Mouse (Mus musculus): ENCODE measurements around the gene Dcun1d1.

Dcun1d1 gene

DNA sequence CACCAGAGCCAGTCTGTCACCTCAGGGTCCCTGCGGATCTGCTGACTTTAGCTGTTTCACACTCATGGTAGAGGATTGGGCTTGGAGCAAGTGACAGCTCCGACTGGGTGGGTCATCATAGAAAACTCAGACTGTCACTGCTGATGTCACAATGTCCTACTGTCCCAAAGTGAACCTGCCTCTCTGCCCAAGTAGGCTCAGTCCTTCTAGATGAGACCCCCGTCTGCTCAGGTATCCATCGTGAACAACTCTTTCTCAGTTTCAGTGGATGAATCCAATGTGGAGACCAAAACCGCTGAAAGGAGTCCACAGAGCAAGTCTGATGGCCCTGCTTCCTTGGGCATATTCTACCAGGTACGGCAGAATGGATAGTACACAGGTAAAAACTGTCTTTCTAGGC lies at the start of gene Dcun1d1:
Dcun1d1 (minus strand) TSS at position 101 of the 400 bp plus-strand sequence.
- DNase-seq, result no peak

DNA sequence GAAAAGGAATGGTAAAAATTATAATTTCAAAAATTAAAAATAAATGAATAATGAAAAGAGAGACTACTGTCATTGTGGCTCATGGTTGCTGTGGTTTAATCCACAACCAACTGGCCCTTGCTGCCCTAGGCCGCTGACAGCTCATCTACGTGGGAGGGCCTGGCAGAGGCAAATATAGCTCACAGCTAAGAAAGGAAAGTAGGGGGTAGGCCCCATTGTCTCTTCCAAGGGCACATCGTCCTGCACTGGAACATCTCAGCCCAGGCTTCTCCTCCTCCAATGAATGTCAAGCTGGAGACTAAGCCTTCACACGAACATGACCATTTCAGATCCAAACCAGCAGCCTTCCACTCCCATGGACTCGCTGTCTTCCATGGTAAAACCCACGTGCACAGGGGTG lies 49.0 kb upstream of the Dcun1d1 start:
- no peak for DNase-seq

DNA sequence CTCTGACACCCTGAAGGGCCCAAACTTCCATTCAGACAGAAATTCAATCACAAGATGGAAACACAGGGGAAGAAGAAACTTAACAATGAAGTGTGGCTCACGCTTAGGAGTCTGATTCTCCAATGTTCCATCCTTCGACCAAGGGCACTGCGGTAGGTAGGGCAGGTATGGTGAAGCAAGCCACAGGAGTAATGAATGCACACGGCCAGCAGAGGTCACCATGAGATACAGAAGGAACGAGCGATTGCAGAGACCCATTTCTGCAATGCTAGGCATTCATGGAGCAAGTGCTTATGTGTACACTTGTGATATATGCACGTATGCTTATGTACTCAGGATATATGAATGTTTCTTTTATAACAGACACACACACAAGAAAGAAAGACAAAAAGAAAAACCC lies 36.3 kb upstream of the Dcun1d1 start:
- peak; percentile 54 to 62 for DNase-seq

DNA sequence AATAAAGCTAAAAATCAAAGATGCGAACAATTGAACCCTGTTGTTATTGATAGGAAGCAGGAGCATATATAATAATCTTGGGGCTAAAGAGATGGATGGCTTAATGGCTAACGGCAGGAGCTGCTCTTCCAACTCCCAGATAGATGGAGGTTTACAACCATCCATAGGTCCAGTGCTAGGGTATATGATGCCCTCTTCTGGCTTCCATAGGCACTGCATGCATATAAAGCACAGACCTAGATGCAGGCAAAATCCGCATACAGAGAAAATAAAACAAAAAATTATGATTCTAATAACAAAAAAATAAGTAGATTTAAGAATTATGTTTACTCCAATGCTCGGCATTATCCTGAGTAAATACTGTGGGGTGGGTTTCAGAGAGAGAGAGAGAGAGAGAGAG lies 35.7 kb upstream of the Dcun1d1 start:
- DNase-seq, result peak; percentile 36 to 41

DNA sequence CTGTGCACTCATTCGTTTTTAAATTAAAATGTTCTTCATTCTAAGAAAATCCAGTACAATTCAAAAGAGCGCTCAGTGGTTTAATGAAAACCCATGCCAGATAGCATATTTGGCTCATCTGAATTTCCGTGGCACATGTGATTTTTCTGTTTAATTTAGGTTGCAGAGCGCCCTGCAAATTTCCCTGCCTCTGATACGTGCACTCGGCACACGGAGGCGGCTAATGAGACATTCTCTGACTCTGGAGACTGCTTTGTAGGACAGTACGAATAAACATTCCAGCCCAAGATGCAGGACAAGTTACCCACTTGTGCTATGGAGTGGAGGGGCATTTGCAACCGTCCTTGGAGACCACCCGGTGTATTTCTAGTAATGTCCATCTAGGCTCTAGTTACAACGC lies 33.9 kb upstream of the Dcun1d1 start:
- DNase-seq, result no peak

DNA sequence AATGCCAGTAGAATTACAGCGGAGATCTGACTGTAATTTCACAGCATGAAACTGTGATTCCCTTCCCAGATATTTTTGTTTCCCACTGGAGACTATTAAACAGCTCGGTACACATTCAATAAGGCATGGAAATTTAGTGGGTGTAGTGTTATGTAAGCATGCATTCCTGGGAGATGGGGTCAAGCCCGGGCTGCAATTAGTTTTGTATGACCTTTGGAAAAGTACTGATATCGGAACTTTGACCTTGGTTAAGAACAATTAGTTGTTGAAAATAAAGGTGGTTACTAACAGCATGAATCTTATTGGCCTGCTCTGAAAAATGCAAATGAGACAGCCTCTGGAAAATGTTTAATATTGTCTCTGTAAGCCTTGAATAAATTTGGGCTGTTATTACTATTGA lies 33.2 kb upstream of the Dcun1d1 start:
- DNase-seq, result no peak

DNA sequence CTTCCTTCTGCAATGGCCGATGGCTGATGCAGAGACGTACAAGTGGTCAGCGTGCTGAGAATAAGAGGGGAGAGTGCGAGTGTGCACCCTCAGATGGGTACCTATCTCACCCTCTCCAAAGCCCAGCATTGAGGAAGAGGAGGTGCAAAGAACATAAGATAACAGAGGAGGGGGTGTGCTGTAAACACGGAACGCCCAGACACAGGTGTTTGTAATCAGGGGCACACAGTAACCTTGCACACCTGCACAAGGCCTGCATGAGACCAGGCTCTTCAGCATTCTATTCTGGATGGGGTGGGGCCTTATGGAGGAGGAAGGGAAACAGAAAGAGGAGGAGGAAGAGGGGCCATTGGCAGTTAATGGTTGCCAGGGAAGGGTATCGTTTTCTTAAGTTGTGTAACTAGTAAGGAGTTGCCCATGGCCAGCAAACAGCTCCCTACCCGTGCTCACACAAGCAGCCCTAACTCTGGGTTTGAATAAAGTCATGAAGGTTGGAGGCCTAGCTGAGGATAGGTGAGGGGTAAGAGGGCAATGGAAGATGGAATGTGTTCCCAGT lies 30.2 kb upstream of the Dcun1d1 start:
- DNase-seq, result no peak

DNA sequence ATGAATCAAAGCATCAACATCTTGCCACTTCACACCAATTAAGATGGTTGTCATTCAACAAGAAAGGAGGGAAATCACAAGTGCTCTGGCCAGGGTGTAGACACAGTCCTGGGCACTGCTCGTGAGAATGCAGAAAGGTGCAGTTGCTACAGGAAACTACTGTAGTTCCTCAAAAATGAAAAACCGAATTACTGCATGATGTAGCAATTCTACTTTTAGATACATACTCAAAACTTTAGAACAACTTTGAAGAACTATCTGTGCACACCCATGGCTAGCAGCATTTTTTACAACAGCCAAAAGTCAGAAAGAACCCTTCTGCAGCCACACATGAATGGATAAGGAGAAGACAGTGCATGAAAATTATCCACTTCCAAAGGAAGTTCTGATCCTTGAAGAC lies 29.2 kb upstream of the Dcun1d1 start:
- no peak for DNase-seq

DNA sequence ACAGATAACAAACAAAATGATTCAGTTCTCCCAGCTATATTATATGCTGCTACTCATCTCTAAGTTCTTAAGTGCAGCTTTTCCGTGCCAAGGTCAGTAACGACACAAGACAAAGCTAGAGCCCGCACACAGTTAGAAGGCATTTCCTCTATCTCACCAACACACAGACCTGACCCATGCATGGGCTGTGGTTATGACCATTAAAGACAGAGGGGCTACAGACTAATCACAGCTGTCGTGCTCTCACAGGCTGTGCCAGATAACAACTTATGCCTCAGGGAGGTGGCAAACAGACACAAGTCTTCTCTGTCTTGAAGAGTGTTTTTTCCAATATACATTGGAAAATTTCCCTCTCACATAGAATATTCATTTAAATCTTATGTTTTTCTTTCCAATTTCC lies 27.7 kb upstream of the Dcun1d1 start:
- no peak for DNase-seq

DNA sequence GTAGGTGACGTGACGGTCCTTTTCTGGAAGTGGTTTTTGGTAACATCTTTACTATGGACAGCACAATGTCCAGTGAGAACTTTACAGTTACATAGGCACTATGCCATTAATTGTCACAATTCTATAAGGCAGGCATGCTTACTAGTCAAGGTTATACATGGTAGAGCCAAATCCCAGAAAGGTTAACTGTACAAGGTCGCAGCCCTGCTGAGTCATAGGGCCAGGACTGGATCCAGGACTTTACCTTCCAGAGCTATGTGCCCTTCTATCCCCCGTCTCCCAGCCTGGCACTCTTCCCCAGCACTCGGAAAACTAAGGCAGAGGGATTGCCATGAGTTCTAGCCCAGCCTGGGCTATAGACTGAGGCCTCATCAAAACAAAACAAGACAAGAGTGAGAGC lies 26.7 kb upstream of the Dcun1d1 start:
- no peak for DNase-seq

DNA sequence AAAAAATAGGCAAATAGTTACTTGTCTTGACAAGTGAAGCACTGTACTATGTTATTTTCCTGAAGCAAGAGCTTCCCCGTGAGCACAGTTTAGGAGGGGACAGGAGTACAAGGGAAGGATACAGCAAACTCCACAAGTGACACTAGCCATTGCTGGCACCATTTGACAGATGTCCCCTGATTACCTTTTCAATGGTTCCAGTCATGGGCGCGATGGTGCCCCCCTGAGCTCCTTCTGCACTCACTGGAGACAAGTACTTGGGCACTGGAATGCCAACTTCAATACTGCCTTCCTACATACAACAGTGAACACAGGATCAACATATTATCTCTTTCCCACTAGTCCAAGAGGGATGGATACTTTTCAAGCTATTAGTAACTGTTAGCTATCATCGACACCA lies 26.2 kb upstream of the Dcun1d1 start:
- no peak for DNase-seq

DNA sequence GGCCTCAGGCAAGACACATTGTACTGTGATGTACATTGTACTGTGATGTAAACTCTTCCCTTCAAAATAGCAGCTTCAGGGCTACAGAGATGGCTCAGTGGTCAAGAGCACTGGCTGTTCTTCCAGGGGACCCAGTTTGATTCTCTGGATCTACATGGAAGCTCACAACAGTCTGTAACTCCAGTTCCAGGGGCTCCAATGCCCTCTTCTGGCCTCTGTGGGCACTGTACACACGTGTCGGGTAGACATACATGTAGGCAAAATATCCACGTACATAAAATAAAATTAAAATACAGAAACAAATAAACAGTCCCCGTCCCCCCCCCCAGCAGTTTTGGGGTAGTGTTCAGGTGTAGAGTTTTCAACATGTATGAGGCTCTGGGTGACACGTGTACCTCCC lies 25.7 kb upstream of the Dcun1d1 start:
- peak in 1 of 2 experiments; percentile 6 for DNase-seq

DNA sequence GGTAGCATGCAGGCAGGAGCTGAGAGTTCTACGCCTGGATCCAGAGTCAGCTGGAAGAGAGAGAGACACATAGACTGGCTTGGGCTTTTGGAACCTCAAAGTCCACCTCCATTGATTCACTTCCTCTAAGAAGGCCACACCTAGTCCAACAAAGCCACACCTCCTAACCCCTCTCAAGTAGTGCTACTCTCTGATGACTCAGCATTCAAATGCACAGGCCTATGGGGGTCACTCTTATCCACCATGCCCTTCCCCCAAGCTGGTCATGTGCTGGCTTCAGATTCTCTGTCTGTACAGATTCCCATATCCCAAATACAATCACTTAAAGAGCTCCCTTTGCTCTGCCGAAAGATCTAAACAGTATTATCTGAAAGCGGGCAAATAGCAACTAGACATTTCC lies 20.0 kb upstream of the Dcun1d1 start:
- no peak for DNase-seq

DNA sequence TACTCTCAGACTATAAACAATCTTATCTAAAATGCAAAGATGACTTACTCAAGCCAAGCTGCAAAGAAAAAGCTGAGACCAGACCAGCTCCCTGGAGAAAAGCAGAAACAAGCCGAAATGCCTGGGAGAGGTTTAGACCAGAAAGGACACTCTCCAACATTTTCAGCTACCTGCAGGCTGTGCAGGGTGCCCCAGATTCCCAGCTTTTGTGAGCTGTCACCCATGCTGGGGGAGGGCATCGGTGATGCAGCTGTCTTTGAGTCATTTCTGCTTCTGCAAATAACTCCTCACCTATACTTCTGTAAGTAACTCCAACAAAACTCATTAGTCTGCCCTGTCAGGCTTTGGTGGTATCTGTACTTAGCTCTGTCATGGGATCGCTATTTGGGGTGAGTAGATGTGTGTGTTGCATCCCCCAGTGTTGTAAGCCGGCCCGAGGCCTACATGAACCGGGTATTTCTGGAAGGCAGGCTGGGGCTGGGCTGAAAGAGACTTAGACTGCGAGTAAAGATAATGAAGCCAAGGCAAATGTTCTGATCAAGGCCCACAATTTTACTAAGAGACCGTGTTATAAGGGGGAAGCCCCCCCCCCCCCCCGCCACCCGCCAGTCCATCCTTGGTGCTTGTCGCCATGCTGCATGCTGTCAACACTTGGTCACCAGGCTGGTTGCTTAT lies 17.8 kb upstream of the Dcun1d1 start:
- no peak for DNase-seq

DNA sequence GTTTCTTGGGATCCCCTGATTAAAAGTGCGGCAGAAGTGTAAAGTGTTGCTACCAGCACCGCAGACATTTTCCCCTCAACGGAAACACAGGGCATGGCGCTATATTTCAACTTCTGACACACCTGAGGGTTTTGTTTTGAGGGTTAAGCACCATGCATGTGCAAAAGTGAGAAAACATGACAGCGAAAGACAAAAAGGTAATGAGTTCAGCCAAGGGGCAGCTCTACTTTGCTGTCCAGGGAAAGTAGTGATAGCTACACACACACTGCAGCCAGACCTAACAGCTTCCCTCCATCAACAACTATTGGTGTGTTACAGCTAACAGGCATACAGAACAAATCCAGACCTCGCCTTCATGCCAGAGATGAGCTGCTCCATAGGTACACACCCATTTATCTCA lies 16.6 kb upstream of the Dcun1d1 start:
- DNase-seq, result no peak

DNA sequence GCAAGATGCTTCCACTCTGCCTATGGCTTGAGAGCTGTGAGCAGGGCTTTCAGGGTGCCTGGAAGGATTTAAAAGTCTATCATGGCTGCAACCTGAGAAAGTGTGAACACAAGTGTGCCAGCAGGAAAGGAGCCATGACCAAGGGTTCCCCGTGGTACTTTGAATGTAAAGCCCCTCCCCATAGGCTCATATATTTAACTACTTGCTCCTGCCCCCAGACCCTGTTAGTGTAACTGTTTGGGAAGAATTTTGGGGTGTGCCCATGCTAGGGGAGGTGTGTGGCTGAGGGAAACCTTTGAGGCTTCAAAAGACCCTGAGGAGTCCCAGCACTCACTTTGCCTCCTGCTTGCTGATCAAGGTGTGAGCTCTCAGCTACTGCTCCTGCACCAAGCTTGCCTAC lies 15.9 kb upstream of the Dcun1d1 start:
- DNase-seq, result no peak

DNA sequence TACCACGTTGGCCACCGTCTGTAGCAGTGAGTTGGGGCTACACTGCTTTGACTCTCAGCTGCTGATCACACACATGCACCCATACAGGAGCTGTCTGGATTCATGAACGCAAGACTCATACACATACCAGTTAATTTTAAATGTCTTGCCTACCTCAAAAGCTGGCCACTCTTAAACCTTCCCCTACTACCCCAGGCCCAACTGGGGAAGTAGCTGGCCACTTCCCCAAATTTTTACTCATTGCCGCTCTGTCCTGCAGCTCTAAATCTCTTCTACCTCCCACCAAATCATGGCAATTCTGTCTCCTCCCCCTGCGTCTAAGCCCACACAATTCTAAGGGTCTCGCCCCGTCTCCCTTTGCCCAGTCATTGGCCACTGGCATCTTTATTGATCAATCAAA lies 11.0 kb upstream of the Dcun1d1 start:
- DNase-seq, result no peak

DNA sequence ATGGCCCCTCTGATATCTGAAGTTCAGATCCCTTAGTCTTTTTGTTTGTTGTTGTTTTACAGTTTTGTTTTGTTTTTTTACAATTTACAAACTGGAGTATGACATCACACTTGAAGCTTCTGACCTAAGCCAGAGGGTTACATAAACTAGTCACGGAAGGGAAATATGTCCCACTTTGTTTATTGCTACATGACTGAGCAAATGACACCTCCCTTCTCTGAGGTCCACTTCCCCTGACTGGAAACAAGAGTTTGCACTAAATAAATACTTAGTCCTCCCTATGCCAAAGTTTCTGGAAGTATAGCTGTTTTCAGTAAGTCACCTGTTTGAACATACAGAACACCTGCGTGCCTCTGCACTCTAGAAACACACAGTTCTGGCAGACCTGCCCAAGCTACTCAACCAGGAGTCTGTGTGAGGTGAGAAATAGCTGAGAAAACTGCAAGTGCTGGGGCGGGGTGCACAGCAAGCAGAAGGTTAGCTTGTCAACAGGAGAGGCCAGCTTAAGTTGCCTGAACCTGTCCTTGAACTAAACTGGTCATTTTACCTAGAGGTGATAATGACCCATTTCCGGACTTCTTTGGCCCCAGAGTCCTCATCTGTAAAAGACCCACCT lies 3.4 kb upstream of the Dcun1d1 start:
- no peak for DNase-seq

DNA sequence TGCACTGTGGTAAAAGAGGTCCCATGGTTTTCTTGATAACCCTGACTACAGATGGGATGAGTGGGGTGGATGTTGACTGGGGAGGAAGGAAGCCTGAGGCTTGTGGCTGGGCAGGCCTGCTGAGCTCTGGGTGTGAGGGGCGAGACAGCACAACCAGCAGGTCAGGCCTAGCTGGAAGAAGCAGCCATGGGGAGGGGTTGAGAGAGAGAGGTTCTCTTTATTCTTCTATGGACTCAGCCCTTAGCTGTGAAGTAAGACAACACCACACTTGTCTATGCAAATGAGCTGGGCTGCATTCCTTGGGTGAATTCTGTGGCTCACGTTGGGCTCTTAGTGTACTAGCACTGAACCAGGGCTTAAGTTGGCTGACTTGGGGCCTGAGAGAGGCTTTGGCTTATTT lies 2.8 kb upstream of the Dcun1d1 start:
- no peak for DNase-seq

DNA sequence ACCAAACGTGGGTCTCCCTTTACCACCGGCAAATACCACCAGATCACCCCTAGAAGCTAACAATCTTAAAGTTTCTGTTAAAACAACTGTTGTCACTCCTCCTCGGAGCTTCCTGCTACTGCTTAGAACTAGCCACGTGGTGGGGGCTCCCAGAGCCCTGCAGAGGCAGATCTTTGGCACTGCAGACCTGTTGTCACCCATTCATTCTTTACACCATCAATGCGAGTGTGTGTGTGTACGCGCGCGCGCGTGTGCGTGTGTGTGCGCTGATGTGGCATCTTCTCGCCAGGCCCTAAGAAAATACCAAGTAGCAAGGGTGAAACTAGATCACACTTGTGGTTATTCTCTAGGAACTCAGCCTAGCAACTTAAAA lies 3.9 kb downstream of the Dcun1d1 start:
- DNase-seq, result peak; percentile 60

DNA sequence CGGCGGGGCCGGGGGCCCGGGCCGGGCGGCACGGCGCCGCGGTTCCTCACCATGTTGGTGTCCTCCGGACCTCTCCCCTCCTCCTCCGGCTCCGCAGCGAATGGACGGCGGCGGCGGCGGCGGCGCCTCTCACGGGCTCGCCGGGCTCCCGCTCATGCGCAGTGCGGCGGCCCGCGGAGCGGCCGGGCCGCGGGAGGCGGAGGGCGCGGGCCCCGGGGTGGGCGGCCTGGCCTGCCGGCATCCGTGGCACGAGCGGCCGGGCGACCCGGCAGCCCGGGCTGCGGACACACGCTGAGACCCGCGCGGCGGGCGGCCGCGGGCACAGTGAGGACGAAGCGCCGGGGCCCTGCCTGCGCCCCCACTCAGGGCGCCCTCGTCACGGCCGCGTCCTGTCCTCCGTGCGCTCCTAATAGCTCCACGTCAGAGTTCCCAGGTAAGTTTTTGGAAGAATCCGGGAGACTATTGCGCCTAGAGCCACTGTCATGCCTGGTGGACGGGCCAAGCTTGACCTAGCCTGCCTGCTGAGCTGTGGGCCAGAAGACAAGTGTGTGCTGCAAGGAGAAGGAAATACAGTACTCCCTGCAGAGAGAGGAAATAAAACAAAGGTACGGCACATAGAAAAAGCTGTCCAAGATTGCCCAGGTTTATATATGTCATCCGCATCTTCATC lies 4.4 kb downstream of the Dcun1d1 start:
- DNase-seq, result peak; percentile 81 to 85

DNA sequence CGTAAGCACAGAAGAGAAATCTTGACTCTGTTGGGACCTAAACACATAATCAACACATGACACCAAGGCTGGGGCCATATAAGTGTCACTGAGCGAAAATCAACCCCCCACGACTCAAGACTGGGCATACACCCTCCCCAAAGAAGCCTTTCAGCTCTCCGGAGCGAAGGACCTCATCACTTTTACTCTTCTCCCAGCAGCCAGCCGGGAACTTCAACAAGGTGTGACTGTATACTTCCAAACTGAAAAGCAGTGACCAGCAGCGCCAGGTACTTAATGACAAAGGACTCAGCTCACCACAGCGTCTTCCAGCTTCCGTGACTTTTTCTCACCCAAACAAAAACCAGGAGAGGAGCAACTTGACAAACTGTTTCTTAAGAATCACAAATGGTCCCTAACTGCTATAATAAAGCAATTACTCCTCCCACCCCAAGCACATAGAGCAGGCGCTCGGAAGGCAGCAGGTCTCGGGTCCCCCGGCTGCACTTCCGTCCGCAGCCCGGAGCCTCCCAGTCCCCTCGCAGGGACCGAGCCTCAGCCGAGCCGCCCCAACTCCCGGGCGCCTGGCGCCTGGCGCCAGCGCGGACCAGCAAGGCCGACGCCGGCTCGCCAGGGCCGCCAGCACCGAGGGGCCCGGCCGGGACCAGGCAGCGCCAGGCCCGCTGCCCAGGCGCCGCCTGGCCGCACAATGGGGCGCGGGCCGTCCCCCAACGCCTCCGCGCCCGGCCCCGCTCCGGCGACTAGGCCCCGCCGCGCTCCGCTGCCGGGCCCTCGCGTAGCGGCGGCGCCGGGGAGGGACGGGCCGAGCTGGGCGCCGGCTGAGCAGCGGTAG lies 5.1 kb downstream of the Dcun1d1 start:
- DNase-seq, result peak; percentile 73 to 78

DNA sequence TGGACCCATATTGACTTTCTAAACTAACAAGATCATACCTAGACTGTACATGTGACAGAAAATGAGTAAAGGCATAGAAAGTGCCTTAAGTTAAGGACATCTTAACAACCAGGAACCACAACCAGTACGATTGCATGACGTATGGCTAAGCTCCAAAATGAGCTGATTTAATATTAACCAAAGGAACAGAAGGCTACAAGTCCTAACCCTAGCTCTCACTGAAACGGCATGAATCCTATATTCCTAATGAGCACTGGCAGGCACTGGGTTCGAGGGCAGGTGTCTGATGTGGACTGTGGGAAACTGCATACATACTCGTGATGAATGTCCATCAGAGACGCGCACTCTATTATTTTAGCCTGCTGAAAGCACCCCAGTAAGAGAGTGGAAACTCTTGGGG lies 5.9 kb downstream of the Dcun1d1 start:
- DNase-seq, result no peak

All from B cell, adult 2 months (primary cell).